Mouse (Mus musculus): ENCODE results near the gene Prkacb.

GRCm38 (mm10) chr3:146780241-146780640 is 32.5 kb downstream of the Prkacb start:
- TF ChIP-seq MAFK (IDR thresholded peaks at IDR 0.05; ENCODE audit: insufficient read depth, low read depth, low read length) (no peak), ZNF384 (IDR thresholded peaks at IDR 0.05; ENCODE audit: low read depth, low read length) (no peak), ZC3H11A (IDR thresholded peaks at IDR 0.05; ENCODE audit: borderline replicate concordance, low read depth, low read length) (no peak), CHD2 (IDR thresholded peaks at IDR 0.05; ENCODE audit: low read depth, low read length) (no peak), HCFC1 (IDR thresholded peaks at IDR 0.05; ENCODE audit: borderline replicate concordance, insufficient read depth, low read length) (no peak)

Data from ES-E14 (cell line).